Mouse (Mus musculus) frontal cortex, postnatal 25 days (tissue): ENCODE data around the gene Tcl1b3.
"Not testable (repeated sequence)": the region's sequence is repeated elsewhere in the genome, so short reads cannot be mapped to it uniquely, and the experiment has no call there.

Experiments
- DNase-seq, 2 experiments: peaks; one replicate each; pipeline ENCODE4 v3.0.0; 2022; ENCODE audit warnings: low spot score in 2 of 2

Tcl1b3 gene

DNA sequence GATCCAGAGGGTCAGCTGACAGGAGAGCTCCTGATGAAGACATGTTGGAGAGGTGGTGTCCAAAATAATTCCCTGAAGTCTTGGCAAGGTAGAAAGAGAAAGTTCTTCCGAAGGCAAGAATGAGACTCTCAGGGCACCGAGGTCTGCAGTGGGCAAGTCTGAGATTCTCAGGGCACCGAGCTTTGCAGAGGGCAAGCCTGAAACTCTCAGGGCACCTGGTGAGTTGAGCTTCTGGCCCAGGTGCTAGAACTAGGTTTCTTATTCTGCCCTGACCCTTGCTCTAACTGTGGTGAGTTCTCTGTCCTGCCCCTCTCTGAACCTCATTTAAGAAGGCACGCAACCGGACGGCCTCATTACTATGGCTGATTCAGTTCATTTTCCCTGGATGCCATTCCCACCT is at the start of gene Tcl1b3:
TSS of gene Tcl1b3 (plus strand) at position 301 of the 400 bp plus-strand sequence.
- DNase-seq, result not testable (repeated sequence)

DNA sequence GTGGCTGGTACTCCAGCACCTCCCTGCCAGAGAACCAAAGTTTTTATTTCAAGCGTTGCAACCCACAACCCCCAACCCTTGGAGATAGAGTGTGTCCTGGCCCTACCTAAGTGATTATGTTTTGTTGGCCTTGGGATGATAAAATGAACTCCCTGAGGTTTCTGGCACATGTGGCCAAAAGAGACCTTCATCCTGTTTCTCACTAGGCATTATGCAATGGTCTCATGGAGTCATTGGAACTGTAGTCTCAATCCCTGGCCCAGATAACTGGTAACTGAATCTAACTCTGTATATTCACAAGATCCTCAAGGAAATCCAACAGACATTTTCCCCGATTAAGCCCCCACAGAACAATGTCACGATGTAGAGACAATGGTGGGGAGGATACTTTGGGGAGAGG is 47.7 kb upstream of the Tcl1b3 start:
- DNase-seq, result no peak

DNA sequence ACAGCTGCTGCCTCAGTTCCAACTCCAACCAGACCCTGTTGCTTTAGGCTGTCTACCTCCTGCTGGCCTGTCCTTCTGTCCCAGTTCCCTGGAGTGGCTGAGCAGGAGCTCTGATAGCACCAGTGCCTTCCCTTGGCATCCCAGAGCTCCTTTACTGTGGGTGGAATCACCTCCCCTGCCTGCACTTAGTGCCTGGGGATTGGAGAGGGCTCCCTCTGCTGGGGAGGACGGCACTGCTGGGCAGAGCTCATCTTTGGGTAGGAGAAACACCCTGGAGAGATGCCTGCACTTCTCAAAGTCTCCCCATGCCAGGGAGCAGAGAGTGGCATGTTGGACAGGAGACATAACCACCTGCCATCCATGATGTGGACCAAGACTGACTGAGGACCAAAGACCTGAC is 45.9 kb upstream of the Tcl1b3 start:
- DNase-seq, result not testable (repeated sequence)

DNA sequence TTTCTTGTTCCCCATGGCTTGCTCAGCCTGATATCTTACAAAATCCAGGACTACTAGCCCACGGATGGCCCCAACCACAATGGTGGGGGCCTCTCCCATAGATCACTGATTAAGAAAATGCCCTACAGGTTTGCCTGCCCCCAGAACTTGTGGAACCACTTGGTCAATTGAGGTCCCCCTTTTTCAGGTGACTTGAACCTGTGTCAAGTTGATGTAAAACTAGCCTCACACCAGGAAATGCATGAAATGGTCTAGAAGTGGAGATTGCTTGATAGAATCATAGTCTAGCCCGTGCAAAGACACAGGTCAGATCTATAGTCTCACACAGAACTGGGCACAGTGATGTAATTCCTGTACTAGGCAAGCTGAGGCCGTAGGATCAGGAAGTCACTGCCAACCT is 45.1 kb upstream of the Tcl1b3 start, which contains the start of gene Tcl1b2:
TSS of gene Tcl1b2 (plus strand) at position 301 of the 400 bp plus-strand sequence.
- DNase-seq, result no peak

DNA sequence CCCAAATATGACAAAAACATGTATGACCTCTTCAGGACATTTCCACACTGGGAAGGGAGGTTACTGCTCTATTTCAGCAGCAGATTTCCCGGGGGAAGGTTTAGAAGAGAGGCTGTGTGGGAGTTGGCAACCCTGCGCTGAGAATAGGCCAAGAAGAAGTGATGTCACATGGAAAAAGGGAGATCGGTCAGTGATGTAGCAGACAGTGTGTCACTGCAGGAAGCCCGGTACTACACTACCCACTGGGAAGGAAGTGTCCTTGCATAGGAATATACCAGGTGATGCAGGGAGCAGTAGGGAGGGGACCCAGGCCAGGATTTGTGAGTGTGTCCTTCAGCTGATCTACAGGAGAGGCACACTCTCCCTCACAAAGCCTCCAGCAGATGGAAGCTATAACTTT is 35.6 kb upstream of the Tcl1b3 start:
- DNase-seq, result not testable (repeated sequence)

DNA sequence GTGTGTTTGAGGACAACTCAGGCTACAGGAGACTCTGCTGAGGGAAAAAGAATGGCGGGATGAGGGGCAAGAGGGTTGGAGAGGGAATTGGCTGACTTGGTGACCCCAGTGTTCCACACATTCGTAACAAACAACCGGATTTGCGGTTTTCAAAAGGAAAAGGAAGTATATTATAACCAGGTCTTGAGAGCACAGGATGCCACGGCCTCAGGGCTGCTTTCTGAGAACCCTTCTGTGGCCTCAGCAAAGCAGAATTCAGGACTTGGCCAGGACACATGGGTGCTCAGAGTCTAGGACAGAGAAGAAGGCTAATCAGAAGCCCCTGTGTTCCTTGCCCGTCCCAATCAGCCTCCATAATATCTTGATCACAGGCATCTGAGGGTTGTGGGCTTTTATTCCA is 32.0 kb upstream of the Tcl1b3 start:
- no peak for DNase-seq

DNA sequence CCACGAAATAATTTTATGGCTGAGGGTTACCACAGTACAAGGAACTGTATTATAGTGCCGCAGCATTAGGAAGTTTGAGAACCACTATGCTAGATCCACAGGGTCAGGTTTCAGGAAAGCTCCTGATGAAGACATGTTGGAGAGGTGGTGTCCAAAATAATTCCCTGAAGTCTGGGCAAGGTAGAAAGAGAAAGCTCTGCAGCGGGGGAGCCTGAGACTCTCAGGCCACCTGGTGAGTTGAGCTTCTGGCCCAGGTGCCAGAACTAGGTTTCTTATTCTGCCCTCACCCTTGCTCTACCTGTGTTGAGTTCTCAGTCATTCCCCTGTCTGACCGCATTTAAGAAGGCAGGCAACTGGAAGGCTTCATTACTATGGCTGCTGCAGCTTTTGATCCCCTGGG is 31.5 kb upstream of the Tcl1b3 start, which contains the start of gene Tcl1b1:
TSS of gene Tcl1b1 (plus strand) at position 301 of the 400 bp plus-strand sequence.
- DNase-seq, result no peak

DNA sequence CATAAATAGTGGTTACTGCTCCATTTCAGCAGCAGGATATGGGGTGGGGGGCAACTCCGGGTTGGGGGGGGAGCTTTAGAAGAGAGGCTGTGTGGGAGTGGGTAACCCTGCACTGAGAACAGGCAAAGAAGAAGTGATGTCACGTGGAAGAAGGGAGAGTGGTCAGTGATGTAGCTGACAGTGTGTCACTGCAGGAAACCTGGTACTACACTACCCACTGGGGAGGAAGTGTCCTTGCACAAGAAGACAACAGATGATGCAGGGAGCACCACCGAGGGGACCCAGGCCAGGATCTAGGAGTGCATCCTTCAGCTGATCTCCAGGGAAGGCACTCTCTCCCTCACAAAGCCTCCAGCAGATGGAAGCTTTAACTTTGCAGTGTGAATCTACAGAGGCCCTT is 24.1 kb upstream of the Tcl1b3 start:
- DNase-seq, result no peak

DNA sequence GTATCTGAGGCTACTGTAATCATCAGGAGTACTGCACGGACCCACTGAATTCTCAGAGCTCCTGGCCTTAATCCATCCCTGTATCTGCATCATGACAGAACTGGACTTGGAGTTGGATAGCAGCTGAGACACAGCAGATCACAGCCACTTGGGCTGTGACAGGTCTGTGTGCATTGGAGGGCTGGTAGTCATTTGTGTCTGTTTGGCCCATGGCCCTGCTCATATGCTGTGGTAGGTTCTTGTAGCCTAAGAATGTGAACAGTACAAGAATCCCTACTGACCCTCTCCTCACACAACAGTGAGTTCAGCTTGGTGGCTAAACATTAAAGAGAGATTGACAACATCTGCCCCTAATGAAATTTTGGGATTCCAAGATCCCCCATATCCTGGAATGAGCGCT is 17.5 kb upstream of the Tcl1b3 start:
- no peak for DNase-seq

DNA sequence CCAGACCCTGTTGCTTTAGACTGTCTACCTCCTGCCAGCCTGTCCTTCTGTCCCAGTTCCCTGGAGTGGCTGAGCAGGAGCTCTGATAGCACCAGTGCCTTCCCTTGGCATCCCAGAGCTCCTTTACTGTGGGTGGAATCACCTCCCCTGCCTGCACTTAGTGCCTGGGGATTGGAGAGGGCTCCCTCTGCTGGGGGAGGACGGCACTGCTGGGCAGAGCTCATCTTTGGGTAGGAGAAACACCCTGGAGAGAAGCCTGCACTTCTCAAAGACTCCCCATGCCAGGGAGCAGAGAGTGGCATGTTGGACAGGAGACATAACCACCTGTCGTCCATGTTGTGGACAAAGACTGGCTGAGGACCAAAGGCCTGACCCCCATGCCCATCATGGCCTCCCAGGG is 16.5 kb upstream of the Tcl1b3 start:
- peak; percentile 35 to 48 for DNase-seq

DNA sequence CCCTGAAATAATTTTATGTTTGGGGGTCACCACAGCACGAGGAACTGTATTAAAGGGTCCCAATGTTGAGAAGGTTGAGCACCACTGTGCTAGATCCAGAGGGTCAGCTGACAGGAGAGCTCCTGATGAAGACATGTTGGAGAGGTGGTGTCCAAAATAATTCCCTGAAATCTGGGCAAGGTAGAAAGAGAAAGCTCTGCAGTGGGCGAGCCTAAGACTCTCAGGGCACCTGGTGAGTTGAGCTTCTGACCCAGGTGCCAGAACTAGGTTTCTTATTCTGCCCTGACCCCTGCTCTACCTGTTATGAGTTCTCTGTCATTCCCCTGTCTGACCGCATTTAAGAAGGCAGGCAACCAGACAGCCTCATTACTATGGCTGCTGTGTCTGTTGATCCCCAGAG is 14.8 kb upstream of the Tcl1b3 start, which contains the start of gene Tcl1b5:
TSS of gene Tcl1b5 (plus strand) at position 301 of the 400 bp plus-strand sequence.
- not testable (repeated sequence) for DNase-seq

DNA sequence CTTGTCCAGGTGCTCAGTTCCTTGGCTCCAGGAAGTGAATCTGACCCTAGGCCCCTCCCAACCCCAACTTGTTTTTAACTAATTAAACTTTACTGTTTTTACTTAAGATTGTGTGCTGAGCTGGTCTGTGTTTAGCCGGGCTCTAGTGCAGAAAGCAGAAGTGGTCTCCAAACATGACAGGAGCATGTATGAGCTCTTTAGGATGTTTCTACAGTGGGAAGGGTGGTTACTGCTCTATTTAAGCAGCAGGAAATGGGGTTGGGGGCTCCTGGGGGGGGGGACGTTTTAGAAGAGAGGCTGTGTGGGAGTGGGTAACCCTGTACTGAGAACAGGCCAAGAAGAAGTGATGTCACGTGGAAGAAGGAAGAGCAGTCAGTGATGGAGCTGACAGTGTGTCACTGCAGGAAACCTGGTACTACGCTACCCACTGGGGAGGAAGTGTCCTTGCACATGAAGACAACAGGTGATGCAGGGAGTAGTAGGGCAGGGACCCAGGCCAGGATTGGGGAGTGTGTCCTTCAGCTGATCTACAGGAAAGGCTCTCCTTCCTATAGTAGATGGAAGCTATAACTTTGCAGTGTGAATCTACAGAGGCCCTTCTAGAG is 9.7 kb upstream of the Tcl1b3 start:
- DNase-seq, result not testable (repeated sequence)

DNA sequence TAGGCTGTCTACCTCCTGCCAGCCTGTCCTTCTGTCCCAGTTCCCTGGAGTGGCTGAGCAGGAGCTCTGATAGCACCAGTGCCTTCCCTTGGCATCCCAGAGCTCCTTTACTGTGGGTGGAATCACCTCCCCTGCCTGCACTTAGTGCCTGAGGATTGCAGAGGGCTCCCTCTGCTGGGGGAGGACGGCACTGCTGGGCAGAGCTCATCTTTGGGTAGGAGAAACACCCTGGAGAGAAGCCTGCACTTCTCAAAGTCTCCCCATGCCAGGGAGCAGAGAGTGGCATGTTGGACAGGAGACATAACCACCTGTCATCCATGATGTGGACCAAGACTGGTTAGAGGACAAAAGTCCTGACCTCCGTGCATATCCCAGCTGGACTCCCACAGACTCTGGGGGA is 1.9 kb upstream of the Tcl1b3 start:
- peak; percentile 5 for DNase-seq

DNA sequence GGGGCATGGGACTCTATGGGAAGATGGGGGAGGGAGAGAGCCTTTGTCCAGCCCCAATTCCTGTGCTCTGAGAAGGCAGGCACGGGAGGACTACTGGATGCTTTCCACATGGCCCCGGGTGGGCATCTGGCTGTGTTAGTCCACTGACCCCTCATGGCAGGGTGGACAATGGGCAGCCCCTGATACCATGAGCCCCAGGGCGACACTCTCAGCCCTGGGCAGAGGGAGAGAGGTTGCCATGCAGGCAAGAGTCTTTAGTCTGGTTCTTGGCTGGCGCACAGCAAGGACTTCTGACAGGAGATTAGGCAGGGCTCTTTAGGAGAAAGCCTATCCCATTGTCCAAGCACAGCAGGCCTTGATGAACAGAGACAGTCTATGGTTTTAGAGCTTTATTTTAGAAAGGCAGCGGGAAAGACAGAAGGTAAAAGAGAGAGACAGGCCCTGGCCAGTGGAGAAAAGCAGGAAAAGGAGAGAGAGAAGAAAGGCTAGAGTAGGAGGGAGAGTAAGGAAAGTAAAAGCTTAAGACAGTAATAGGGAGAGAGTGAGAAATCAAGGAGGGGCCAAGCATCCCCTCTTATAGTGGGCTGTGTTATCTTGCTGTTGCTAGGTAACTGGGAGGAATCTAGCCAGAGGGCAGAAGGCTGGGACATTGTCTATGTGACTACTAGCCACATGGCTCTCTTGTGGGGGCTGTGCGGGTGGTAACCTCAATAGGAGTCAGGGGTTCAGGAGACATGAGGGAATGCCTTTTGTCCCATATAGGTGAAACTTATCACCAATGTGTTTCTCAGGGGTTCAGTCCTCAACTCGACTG is 9.0 kb downstream of the Tcl1b3 start:
- not testable (repeated sequence) for DNase-seq

DNA sequence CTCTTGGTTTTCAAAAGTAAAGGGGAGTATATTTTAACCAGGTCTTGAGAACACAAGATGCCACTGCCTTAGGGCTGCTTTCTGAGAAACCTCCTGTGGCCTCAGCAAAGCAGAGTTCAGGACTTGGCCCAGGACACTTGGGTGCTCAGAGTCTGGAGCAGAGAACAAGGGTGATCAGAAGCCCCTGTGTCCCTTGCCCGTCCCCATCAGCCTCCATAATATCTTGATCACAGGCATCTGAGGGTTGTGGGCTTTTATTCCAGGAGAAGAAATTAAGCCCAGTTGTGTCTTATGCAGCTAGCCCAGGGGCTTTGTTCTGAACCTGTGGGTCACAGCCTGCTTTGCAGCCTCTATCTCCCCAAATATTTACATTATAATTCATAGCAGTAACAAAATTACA is 10.8 kb downstream of the Tcl1b3 start, which contains the start of gene Tcl1b4:
TSS of gene Tcl1b4 (plus strand) at position 301 of the 400 bp plus-strand sequence.
- not testable (repeated sequence) for DNase-seq

DNA sequence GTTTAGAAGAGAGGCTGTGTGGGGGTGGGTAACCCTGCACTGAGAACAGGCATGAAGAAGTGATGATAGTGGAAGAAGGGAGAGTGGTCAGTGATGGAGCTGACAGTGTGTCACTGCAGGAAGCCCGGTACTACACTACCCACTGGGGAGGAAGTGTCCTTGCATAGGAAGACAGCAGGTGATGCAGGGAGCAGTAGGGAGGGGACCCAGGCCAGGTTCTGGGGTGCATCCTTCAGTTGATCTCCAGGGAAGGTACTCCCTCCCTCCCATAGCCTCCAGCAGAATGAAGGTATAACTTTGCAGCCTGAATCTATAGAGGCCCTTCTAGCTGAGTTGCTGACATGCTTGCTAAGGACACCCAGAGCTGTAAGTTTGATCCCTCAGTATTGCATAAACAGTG is 16.2 kb downstream of the Tcl1b3 start:
- DNase-seq, result no peak

DNA sequence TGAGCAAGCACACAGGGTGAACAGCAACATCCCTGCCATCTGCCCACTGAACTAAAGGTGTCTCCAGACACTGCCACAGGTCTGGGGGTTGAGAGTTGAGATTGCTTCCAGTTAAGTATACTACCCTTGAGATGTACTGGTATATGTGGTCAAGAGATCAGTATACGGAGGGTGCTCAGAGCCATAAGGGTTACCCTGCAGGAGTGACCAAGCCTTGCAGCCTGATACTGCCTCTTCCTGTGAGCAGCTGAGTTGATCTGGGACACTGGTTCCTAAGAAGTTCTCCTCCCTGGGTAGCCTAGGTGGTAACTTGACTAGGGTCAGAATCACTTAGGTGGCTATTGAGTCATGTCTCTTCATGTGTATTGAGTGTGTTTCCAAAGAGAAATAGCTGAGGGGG is 17.6 kb downstream of the Tcl1b3 start:
- no peak for DNase-seq

DNA sequence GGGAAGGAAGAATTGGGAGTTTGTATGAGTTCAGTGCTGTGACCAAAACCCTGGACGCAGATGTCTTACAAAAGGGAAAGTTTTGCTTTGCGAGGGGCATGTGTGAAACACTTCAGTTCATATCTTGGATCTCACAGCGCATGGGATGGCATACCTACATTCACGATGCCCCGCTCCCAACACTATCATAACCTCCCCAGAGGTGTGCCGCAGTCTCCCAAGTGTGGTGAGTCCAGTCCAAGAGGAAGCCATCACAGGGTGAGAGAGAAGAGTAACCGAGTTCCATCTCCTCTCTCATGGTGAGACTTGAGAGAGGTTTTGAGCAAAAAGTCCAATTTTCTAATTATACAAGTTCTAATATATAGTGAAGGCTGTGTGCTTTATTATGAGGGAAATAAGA is 18.4 kb downstream of the Tcl1b3 start:
- DNase-seq, result no peak

DNA sequence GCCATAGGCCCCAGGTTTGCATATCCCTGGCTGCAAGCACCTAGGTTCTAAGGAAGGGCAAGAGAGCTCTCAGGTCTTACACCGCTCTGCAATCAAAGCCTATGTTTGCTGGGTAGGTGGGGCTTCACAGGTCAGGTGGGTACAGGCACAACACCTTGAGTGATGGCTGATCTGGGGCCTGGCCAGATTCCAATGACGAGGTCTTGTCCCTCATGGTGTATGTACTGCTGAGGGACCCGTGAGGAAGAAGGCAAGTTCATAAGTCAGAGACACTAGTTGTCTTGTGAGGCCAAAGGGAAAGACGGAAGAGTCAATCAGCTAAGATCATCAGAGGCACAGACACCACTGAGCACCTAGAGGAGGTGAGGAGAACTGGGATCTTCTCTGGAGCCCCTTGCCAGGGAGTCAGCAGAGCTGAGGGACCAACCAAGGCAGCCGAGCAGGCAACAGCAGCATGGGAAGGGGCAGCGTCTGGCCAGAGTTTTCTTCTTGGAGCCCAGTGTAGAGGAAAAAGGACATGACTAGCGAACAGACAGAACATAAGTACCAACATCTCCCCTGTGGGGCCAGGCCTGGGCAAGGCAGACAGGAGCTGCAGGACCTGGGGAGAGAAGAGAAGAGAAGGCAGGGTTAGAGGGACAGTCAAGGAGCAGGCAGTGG is 26.4 kb downstream of the Tcl1b3 start:
- no peak for DNase-seq

DNA sequence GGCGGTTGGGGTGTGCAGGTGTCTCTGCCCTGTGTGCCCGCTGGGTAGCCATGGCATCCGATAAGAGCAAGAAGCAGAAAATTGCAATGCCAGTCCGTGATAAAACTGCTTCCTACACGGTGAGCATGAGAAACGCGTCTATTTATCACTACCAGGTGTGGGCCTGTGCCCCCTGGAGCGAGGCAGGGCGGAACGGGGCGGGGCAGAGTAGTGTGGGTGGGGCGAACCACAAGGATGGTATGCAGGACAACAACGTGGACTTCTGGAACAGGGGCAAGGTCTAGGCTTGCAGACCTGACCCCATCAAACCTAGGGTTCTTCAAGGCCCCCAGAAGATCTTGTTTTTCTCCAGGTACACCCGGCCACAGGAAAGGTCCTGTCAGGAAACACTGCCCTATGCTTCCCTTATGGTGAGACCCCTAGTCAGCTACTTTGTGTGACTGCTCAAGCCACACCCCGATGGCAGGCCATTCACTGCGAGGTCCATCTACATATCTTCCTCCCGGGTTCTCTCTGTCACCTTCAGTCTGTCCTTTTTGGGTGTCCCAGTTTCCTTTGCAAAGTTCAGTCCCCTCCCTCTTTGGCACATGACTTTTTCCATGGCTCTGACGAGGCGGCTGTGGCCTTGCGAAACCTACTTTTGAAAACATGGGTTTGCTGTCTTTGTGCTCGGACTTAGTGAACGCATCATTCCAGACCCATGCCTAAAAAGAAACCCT is 31.9 kb downstream of the Tcl1b3 start, which contains the start of gene Tcl1:
TSS of gene Tcl1 (minus strand) at position 193 of the 719 bp plus-strand sequence.
- no peak for DNase-seq

DNA sequence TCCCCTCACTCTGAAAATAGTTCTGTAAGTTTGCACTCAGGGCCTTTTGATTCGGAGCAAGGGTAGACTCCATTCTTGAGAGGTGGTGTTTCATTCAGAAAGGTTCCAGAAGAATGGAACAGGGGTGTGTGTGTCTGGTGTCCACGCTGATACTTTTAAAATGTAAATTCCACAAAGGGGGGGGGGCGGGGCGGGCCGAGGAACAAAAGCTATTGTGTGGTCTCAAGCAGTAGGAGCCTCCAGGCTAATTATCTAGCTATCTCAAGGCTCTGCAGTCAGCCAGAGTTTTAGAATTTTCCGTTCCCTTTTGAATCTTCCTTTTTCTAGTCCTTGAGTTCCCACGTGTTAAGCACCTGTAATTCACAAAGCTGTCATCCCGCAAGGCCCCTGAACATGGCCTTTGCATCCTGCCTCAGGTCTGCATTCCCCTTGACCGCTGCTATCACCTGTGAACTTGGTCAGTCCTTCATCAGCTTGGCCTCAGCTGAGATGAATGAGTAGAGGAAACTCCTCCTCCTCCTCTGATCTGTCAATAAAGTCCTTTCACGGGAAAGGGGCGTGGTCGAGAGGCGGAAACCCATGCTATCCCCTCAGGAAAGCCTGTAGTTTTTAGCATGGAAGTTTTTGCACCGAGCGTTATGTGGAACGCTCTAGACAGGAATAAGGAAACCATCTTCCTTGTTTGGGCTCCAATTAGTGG is 33.9 kb downstream of the Tcl1b3 start:
- DNase-seq, result no peak
